Mouse (Mus musculus) CH12.LX (cell line): Measurements from ENCODE around the gene Tnfaip3. TPM values are rescaled to one million over a fixed set of nuclear protein-coding genes. Genes with fewer than 3 reads are reported as not detected.
A peak's percentile ranks its signal among the peaks of the same experiment; 100 is the strongest.

Experiments
- DNase-seq: peaks from one replicate; pipeline ENCODE4 v3.0.0-alpha.2; 2013; ENCODE audit errors: extremely low read depth
- H3K27ac ChIP-seq: 2 replicates; pipeline ENCODE4 v1.5.1; 2012; ENCODE audit warnings: low read depth, mild to moderate bottlenecking, control low read depth, moderate library complexity; ENCODE audit not compliant: insufficient read depth
- H3K27me3 ChIP-seq: replicated peaks from 2 replicates; pipeline ENCODE3; 2012; ENCODE audit warnings: inconsistent platforms
- H3K36me3 ChIP-seq, 2 experiments: replicated peaks in 1 of 2; 2 replicates each; pipeline versions ENCODE3 to v1.6.1; 2012; ENCODE audit warnings: inconsistent platforms in 1 of 2, low read length in 1 of 2, mild to moderate bottlenecking in 1 of 2, mixed read lengths in 1 of 2, moderate library complexity in 1 of 2; ENCODE audit not compliant: control insufficient read depth in 1 of 2, insufficient read depth in 1 of 2
- H3K4me1 ChIP-seq, 2 experiments: 2 replicates each; pipeline ENCODE4 v1.6.1; 2012; ENCODE audit warnings: inconsistent platforms in 1 of 2, moderate library complexity in 1 of 2; ENCODE audit not compliant: insufficient read depth in 2 of 2, control insufficient read depth in 1 of 2
- H3K4me2 ChIP-seq: 2 replicates; pipeline ENCODE4 v1.6.1; 2012; ENCODE audit warnings: low read depth, mild to moderate bottlenecking, control low read depth; ENCODE audit not compliant: poor library complexity, insufficient read depth, severe bottlenecking
- H3K4me3 ChIP-seq, 3 experiments: fragments of 150-350 bp in 1 of 3; sonication (generic) in 1 of 3; replicated peaks in 1 of 3; 2 replicates each; pipeline versions ENCODE3 to v1.5.1; 2011 to 2012; ENCODE audit warnings: low read depth in 2 of 3, low read length in 2 of 3, mild to moderate bottlenecking in 2 of 3, moderate library complexity in 2 of 3, control low read depth in 1 of 3, improper control_type of control experiment in 1 of 3, inconsistent platforms in 1 of 3, mixed read lengths in 1 of 3; ENCODE audit not compliant: poor library complexity in 1 of 3
- H3K79me2 ChIP-seq: replicated peaks from 2 replicates; pipeline ENCODE4 v1.6.1; 2012; ENCODE audit warnings: mild to moderate bottlenecking, moderate library complexity; ENCODE audit not compliant: control insufficient read depth, poor library complexity, insufficient read depth, severe bottlenecking; ENCODE audit errors: extremely low read depth
- H3K9ac ChIP-seq: 2 replicates; pipeline ENCODE4 v1.6.1; 2012; ENCODE audit warnings: low read depth, mild to moderate bottlenecking, control low read depth, moderate library complexity; ENCODE audit not compliant: insufficient read depth
- H3K9me3 ChIP-seq: replicated peaks from 2 replicates; pipeline ENCODE3; 2012; ENCODE audit warnings: low read length, inconsistent platforms, mixed read lengths
- BHLHE40 ChIP-seq: IDR thresholded peaks from 2 replicates; pipeline ENCODE4 v1.6.1; 2011; ENCODE audit warnings: mild to moderate bottlenecking, low read depth, low read length, improper control_type of control experiment
- CHD1 ChIP-seq: IDR thresholded peaks from 2 replicates; pipeline ENCODE4 v1.6.1; 2012; ENCODE audit warnings: low read depth, low read length, improper control_type of control experiment, inconsistent platforms
- CHD2 ChIP-seq: IDR thresholded peaks from 2 replicates; pipeline ENCODE4 v1.6.1; 2011; ENCODE audit warnings: low read length, improper control_type of control experiment
- CTCF ChIP-seq, 2 experiments: IDR thresholded peaks in 1 of 2; conservative IDR thresholded peaks in 1 of 2; 2 replicates each; pipeline ENCODE4 v1.5.1; 2011 to 2012; ENCODE audit warnings: low read depth in 2 of 2, low read length in 2 of 2, improper control_type of control experiment in 1 of 2, inconsistent platforms in 1 of 2, mild to moderate bottlenecking in 1 of 2, moderate library complexity in 1 of 2
- E2F4 ChIP-seq: IDR thresholded peaks from 2 replicates; pipeline ENCODE4 v1.6.1; 2011; ENCODE audit warnings: low read depth, low read length, improper control_type of control experiment; ENCODE audit not compliant: insufficient replicate concordance
- ELF1 ChIP-seq: IDR thresholded peaks from 2 replicates; pipeline ENCODE4 v1.6.1; 2014; ENCODE audit warnings: low read depth, mild to moderate bottlenecking, inconsistent platforms, low read length, improper control_type of control experiment
- EP300 ChIP-seq: IDR thresholded peaks from 2 replicates; pipeline ENCODE4 v1.6.1; 2011; ENCODE audit warnings: low read length, improper control_type of control experiment
- ETS1 ChIP-seq: conservative IDR thresholded peaks from 2 replicates; pipeline ENCODE4 v1.6.1; 2012; ENCODE audit warnings: low read depth, mild to moderate bottlenecking, inconsistent platforms, low read length, improper control_type of control experiment, moderate library complexity
- GABPA ChIP-seq: IDR thresholded peaks from 2 replicates; pipeline ENCODE4 v1.6.1; 2012; ENCODE audit warnings: low read depth, low read length, improper control_type of control experiment, inconsistent platforms; ENCODE audit not compliant: insufficient replicate concordance
- HCFC1 ChIP-seq: IDR thresholded peaks from 2 replicates; pipeline ENCODE4 v1.6.1; 2012; ENCODE audit warnings: low read depth, mild to moderate bottlenecking, inconsistent platforms, low read length, improper control_type of control experiment
- IRF4 ChIP-seq: IDR thresholded peaks from 2 replicates; pipeline ENCODE4 v1.6.1; 2014; ENCODE audit warnings: low read depth, mild to moderate bottlenecking, inconsistent platforms, low read length, improper control_type of control experiment
- JUN ChIP-seq: IDR thresholded peaks from 2 replicates; pipeline ENCODE4 v1.6.1; 2011; ENCODE audit warnings: low read depth, mild to moderate bottlenecking, low read length, improper control_type of control experiment, moderate library complexity; ENCODE audit not compliant: insufficient read depth
- JUND ChIP-seq: conservative IDR thresholded peaks from 2 replicates; pipeline ENCODE4 v1.6.1; 2011; ENCODE audit warnings: low read depth, low read length, improper control_type of control experiment
- KAT2A ChIP-seq: IDR thresholded peaks from 2 replicates; pipeline ENCODE4 v1.6.1; 2012; ENCODE audit warnings: low read length, improper control_type of control experiment, inconsistent platforms; ENCODE audit not compliant: insufficient replicate concordance
- MAFK ChIP-seq: IDR thresholded peaks from 2 replicates; pipeline ENCODE4 v1.6.1; 2011; ENCODE audit warnings: low read length, improper control_type of control experiment; ENCODE audit not compliant: insufficient replicate concordance
- MAX ChIP-seq: IDR thresholded peaks from 2 replicates; pipeline ENCODE4 v1.6.1; 2011; ENCODE audit warnings: low read length, improper control_type of control experiment
- MAZ ChIP-seq: IDR thresholded peaks from 2 replicates; pipeline ENCODE4 v1.6.1; 2012; ENCODE audit warnings: low read depth, mild to moderate bottlenecking, inconsistent platforms, low read length, improper control_type of control experiment, moderate library complexity
- MEF2A ChIP-seq: IDR thresholded peaks from 2 replicates; pipeline ENCODE4 v1.6.1; 2014; ENCODE audit warnings: low read depth, mild to moderate bottlenecking, inconsistent platforms, low read length, improper control_type of control experiment, borderline replicate concordance
- MXI1 ChIP-seq: IDR thresholded peaks from 2 replicates; pipeline ENCODE4 v1.6.1; 2011; ENCODE audit warnings: mild to moderate bottlenecking, low read depth, low read length, improper control_type of control experiment
- MYC ChIP-seq: IDR thresholded peaks from 2 replicates; pipeline ENCODE4 v1.6.1; 2011; ENCODE audit warnings: low read depth, mild to moderate bottlenecking, improper control_type of control experiment, low read length
- NELFE ChIP-seq: IDR thresholded peaks from 2 replicates; pipeline ENCODE4 v1.6.1; 2011; ENCODE audit warnings: low read depth, low read length, improper control_type of control experiment
- NRF1 ChIP-seq: IDR thresholded peaks from 2 replicates; pipeline ENCODE4 v1.6.1; 2014; ENCODE audit warnings: low read depth, mild to moderate bottlenecking, inconsistent platforms, low read length, improper control_type of control experiment, moderate library complexity
- PAX5 ChIP-seq: IDR thresholded peaks from 2 replicates; pipeline ENCODE4 v1.6.1; 2012; ENCODE audit warnings: low read length, inconsistent platforms, mixed read lengths
- POLR2A ChIP-seq: IDR thresholded peaks from 2 replicates; pipeline ENCODE4 v1.6.1; 2011; ENCODE audit warnings: low read depth, mild to moderate bottlenecking, improper control_type of control experiment, low read length
- POLR2AphosphoS2 ChIP-seq: IDR thresholded peaks from 2 replicates; pipeline ENCODE4 v1.6.1; 2011; ENCODE audit warnings: low read depth, low read length, improper control_type of control experiment
- RAD21 ChIP-seq: IDR thresholded peaks from 2 replicates; pipeline ENCODE4 v1.6.1; 2011; ENCODE audit warnings: low read depth, mild to moderate bottlenecking, low read length, improper control_type of control experiment, moderate library complexity
- RCOR1 ChIP-seq: conservative IDR thresholded peaks from 2 replicates; pipeline ENCODE4 v1.6.1; 2012; ENCODE audit warnings: low read depth, mild to moderate bottlenecking, inconsistent platforms, low read length, improper control_type of control experiment
- SIN3A ChIP-seq: IDR thresholded peaks from 2 replicates; pipeline ENCODE4 v1.6.1; 2012; ENCODE audit warnings: low read length, improper control_type of control experiment, inconsistent platforms
- SMC3 ChIP-seq: IDR thresholded peaks from 2 replicates; pipeline ENCODE4 v1.6.1; 2011; ENCODE audit warnings: low read depth, low read length, improper control_type of control experiment
- TBP ChIP-seq: conservative IDR thresholded peaks from 2 replicates; pipeline ENCODE4 v1.6.1; 2011; ENCODE audit warnings: low read depth, low read length, improper control_type of control experiment
- TCF12 ChIP-seq: IDR thresholded peaks from 2 replicates; pipeline ENCODE4 v1.6.1; 2014; ENCODE audit warnings: low read depth, mild to moderate bottlenecking, inconsistent platforms, low read length, improper control_type of control experiment
- UBTF ChIP-seq: IDR thresholded peaks from 2 replicates; pipeline ENCODE4 v1.6.1; 2012; ENCODE audit warnings: low read depth, mild to moderate bottlenecking, inconsistent platforms, low read length, improper control_type of control experiment, moderate library complexity
- USF1 ChIP-seq: IDR thresholded peaks from 2 replicates; pipeline ENCODE4 v1.6.1; 2014; ENCODE audit warnings: low read depth, mild to moderate bottlenecking, inconsistent platforms, low read length, improper control_type of control experiment
- USF2 ChIP-seq: conservative IDR thresholded peaks from 2 replicates; pipeline ENCODE4 v1.6.1; 2011; ENCODE audit warnings: low read depth, low read length, improper control_type of control experiment
- ZC3H11A ChIP-seq: IDR thresholded peaks from 2 replicates; pipeline ENCODE4 v1.6.1; 2012; ENCODE audit warnings: low read depth, mild to moderate bottlenecking, inconsistent platforms, low read length, improper control_type of control experiment
- ZKSCAN1 ChIP-seq: IDR thresholded peaks from 2 replicates; pipeline ENCODE4 v1.6.1; 2012; ENCODE audit warnings: low read depth, inconsistent platforms, low read length, improper control_type of control experiment, borderline replicate concordance
- ZMIZ1 ChIP-seq: IDR thresholded peaks from 2 replicates; pipeline ENCODE4 v1.6.1; 2012; ENCODE audit warnings: low read depth, mild to moderate bottlenecking, inconsistent platforms, low read length, improper control_type of control experiment
- ZNF384 ChIP-seq: IDR thresholded peaks from 2 replicates; pipeline ENCODE4 v1.6.1; 2012; ENCODE audit warnings: low read depth, low read length, improper control_type of control experiment, inconsistent platforms
- dilution Hi-C: fragments of 300-500 bp; cut with MboI; formaldehyde crosslinking; loops from 2 replicates; pipeline ENCODE4 v1.14.3; 2020; ENCODE audit warnings: low sequenced_read_pairs; ENCODE audit not compliant: extremely low pct_unique_long_range_greater_than_20kb, extremely low pct_ligation_motif_present
- in situ Hi-C: fragments of 300-500 bp; cut with MboI; formaldehyde crosslinking; loops from 3 replicates; pipeline ENCODE4 v1.14.3; 2019; ENCODE audit warnings: low sequenced_read_pairs, low pct_ligation_motif_present, low pct_unique_long_range_greater_than_20kb, mixed read lengths
- polyA plus RNA-seq: library from polyadenylated mRNA; unstranded; fragments of >175 nt; gene quantifications from 2 replicates; pipeline ENCODE4 v1.2.1, GENCODE M21; 2012; ENCODE audit warnings: low read depth; ENCODE audit not compliant: insufficient read length
- total RNA-seq, 2 experiments: library from RNA; depleted of rRNA; stranded (reverse); fragments of 300-350 nt in 1 of 2; fragments of >200 nt in 1 of 2; gene quantifications; 2 replicates each; pipeline ENCODE4 v1.2.3; 2012 to 2014

Gene Tnfaip3
- total and polyA plus RNA-seq, 3 experiments: 24.6 to 95.3 (median 51.7) TPM

- H3K9ac ChIP-seq: peak overlapping the region; percentile 83
- H3K4me2 ChIP-seq: peak overlapping the region; percentile 88
- in situ Hi-C loops: loop anchor here (5.0 to 10.0 kb wide), 3 partner anchors 37 to 225 kb away; no protein-coding TSS in a partner anchor
- peak overlapping the region; percentile 89 for H3K27ac ChIP-seq
- peak overlapping the region; percentile 26 to 46 (median 26) for H3K4me3 ChIP-seq
- peaks cover 10% of the 10 kb centered on the region; the same call in 1 of the 2 replicates for H3K79me2 ChIP-seq
- TF ChIP-seq USF1 (no peak), ETS1 (peak; percentile 22; the same call in 1 of the 2 replicates), SMC3 (peak; percentile 74), ELF1 (no peak), EP300 (0 out of 2 replicates have a peak, but pooled peaks have one; percentile 5), MAFK (no peak), JUND (no peak), TBP (peak; percentile 55; the same call in 1 of the 2 replicates), MXI1 (peak; percentile 51; the same call in 1 of the 2 replicates), POLR2AphosphoS2 (no peak), GABPA (no peak), ZMIZ1 (no peak), JUN (no peak), HCFC1 (no peak), BHLHE40 (peak; percentile 73), PAX5 (no peak), MYC (peak; percentile 56; the same call in 1 of the 2 replicates), TCF12 (no peak), NRF1 (no peak), CHD1 (peak; percentile 91), MEF2A (no peak), KAT2A (no peak), E2F4 (no peak), SIN3A (no peak), IRF4 (no peak), USF2 (no peak), ZC3H11A (no peak), ZKSCAN1 (no peak), ZNF384 (no peak), RCOR1 (no peak), CTCF (conservative IDR thresholded peaks at IDR 0.05 in 1 of 2, IDR thresholded peaks at IDR 0.05 in 1 of 2; ENCODE audit: low read depth in 2 of 2, low read length in 2 of 2) (peak in 1 of 2 experiments; percentile 60; a peak in 2 of 4 replicates), MAX (peak; percentile 38; the same call in 1 of the 2 replicates), RAD21 (peak; percentile 72), NELFE (no peak), MAZ (no peak), CHD2 (no peak), POLR2A (0 out of 2 replicates have a peak, but pooled peaks have one; percentile 34), UBTF (0 out of 2 replicates have a peak, but pooled peaks have one; percentile 35)
- no peaks in the 10 kb centered on the region for H3K36me3 ChIP-seq
- DNase-seq: peak; percentile 65
- dilution Hi-C loops: no loop called here
- H3K4me1 ChIP-seq: peaks cover 11 to 51% of the 10 kb centered on the region in 2 experiments
- H3K9me3 ChIP-seq: no peaks in the 10 kb centered on the region
- no peaks in the 10 kb centered on the region for H3K27me3 ChIP-seq
These were observed 55.5 kb downstream of the Tnfaip3 start for GRCm38 (mm10) chr10:18959777-18960492.
